Mouse (Mus musculus): ENCODE results near the gene Babam2. TPM values are rescaled to one million over a fixed set of nuclear protein-coding genes. Genes with fewer than 3 reads are reported as not detected.

Babam2 gene
- polyA plus RNA-seq, 1 experiment = 77.2 TPM

- no peak for TF ChIP-seq REST (IDR thresholded peaks at IDR 0.05; ENCODE audit: insufficient read depth, insufficient read length)
- no peak for TF ChIP-seq E2F4 (IDR thresholded peaks at IDR 0.05; ENCODE audit: insufficient read depth)
- no peak for TF ChIP-seq POLR2A (IDR thresholded peaks at IDR 0.05; ENCODE audit: insufficient read length, low read depth)
- no peak for TF ChIP-seq MAX (IDR thresholded peaks at IDR 0.05; ENCODE audit: low read depth)
- TF ChIP-seq CEBPB (IDR thresholded peaks at IDR 0.05; ENCODE audit: insufficient read depth, poor library complexity, severe bottlenecking) = no peak
- no peak for TF ChIP-seq POLR2AphosphoS2 (IDR thresholded peaks at IDR 0.05; ENCODE audit: insufficient read length, low read depth)
- no peak for TF ChIP-seq MYOD1 (IDR thresholded peaks at IDR 0.05; ENCODE audit: control insufficient read depth in 1 of 3, insufficient read length in 2 of 3, low read depth in 2 of 3)
- no peak for TF ChIP-seq MYOG (IDR thresholded peaks at IDR 0.05; ENCODE audit: control insufficient read depth in 1 of 3, insufficient read depth in 1 of 3, insufficient read length in 2 of 3, low read depth in 2 of 3)
- TF ChIP-seq USF1 (IDR thresholded peaks at IDR 0.05; ENCODE audit: low read depth) = no peak
- TF ChIP-seq TCF3 (IDR thresholded peaks at IDR 0.05; ENCODE audit: insufficient read length, low read depth) = no peak
- TF ChIP-seq TCF12 (IDR thresholded peaks at IDR 0.05; ENCODE audit: insufficient read depth, poor library complexity, severe bottlenecking) = no peak
- TF ChIP-seq SRF (IDR thresholded peaks at IDR 0.05; ENCODE audit: control insufficient read depth, insufficient read length, low read depth) = no peak
These were observed 376.6 kb downstream of the Babam2 start for GRCm38 (mm10) chr5:32074053-32074452.

GRCm38 (mm10) chr5:32077139-32077538, 379.7 kb downstream of the Babam2 start:
- no peaks in the 10 kb centered on the region for H3K79me2 ChIP-seq (ENCODE audit: control insufficient read depth, insufficient read depth)
- H3K27me3 ChIP-seq (ENCODE audit: control insufficient read depth, insufficient read depth, insufficient read length) = no peaks in the 10 kb centered on the region
- H3K36me3 ChIP-seq (ENCODE audit: control insufficient read depth, insufficient read depth) = no peaks in the 10 kb centered on the region
- no peak overlapping the region for H3ac ChIP-seq (ENCODE audit: control insufficient read depth, insufficient read length)
- no peak overlapping the region for H3K4me2 ChIP-seq (ENCODE audit: low read depth)
- no peak overlapping the region for H3K4me3 ChIP-seq
- TF ChIP-seq CEBPB (IDR thresholded peaks at IDR 0.05; ENCODE audit: insufficient read depth, poor library complexity, severe bottlenecking) (no peak), POLR2A (IDR thresholded peaks at IDR 0.05; ENCODE audit: insufficient read length, low read depth) (no peak), POLR2AphosphoS2 (IDR thresholded peaks at IDR 0.05; ENCODE audit: insufficient read length, low read depth) (no peak), TCF3 (IDR thresholded peaks at IDR 0.05; ENCODE audit: insufficient read length, low read depth) (no peak), MYOD1 (IDR thresholded peaks at IDR 0.05; ENCODE audit: control insufficient read depth in 1 of 3, insufficient read length in 2 of 3, low read depth in 2 of 3) (peak in 2 of 3 experiments; percentile 10 to 73), SRF (IDR thresholded peaks at IDR 0.05; ENCODE audit: control insufficient read depth, insufficient read length, low read depth) (no peak), REST (IDR thresholded peaks at IDR 0.05; ENCODE audit: insufficient read depth, insufficient read length) (no peak), USF1 (IDR thresholded peaks at IDR 0.05; ENCODE audit: low read depth) (no peak), MYOG (IDR thresholded peaks at IDR 0.05; ENCODE audit: control insufficient read depth in 1 of 3, insufficient read depth in 1 of 3, insufficient read length in 2 of 3, low read depth in 2 of 3) (peak in 1 of 3 experiments; percentile 21)

More at GRCm38 (mm10) chr5:32074053-32074452, 376.6 kb downstream of the Babam2 start:
- H3ac ChIP-seq (ENCODE audit: control insufficient read depth, insufficient read length) = no peak overlapping the region
- no peaks in the 10 kb centered on the region for H3K79me2 ChIP-seq (ENCODE audit: control insufficient read depth, insufficient read depth)
- H3K4me2 ChIP-seq (ENCODE audit: low read depth) = no peak overlapping the region
- no peaks in the 10 kb centered on the region for H3K36me3 ChIP-seq (ENCODE audit: control insufficient read depth, insufficient read depth)
- H3K27me3 ChIP-seq (ENCODE audit: control insufficient read depth, insufficient read depth, insufficient read length) = no peaks in the 10 kb centered on the region
- no peak overlapping the region for H3K4me3 ChIP-seq

GRCm38 (mm10) chr5:32078986-32079385, 381.5 kb downstream of the Babam2 start:
- H3K79me2 ChIP-seq (ENCODE audit: control insufficient read depth, insufficient read depth) = no peaks in the 10 kb centered on the region
- H3ac ChIP-seq (ENCODE audit: control insufficient read depth, insufficient read length) = no peak overlapping the region
- H3K27me3 ChIP-seq (ENCODE audit: control insufficient read depth, insufficient read depth, insufficient read length) = no peaks in the 10 kb centered on the region
- no peaks in the 10 kb centered on the region for H3K36me3 ChIP-seq (ENCODE audit: control insufficient read depth, insufficient read depth)
- TF ChIP-seq SRF (IDR thresholded peaks at IDR 0.05; ENCODE audit: control insufficient read depth, insufficient read length, low read depth) (no peak), MYOG (IDR thresholded peaks at IDR 0.05; ENCODE audit: control insufficient read depth in 1 of 3, insufficient read depth in 1 of 3, insufficient read length in 2 of 3, low read depth in 2 of 3) (no peak), REST (IDR thresholded peaks at IDR 0.05; ENCODE audit: insufficient read depth, insufficient read length) (no peak), E2F4 (IDR thresholded peaks at IDR 0.05; ENCODE audit: insufficient read depth) (no peak), TCF3 (IDR thresholded peaks at IDR 0.05; ENCODE audit: insufficient read length, low read depth) (no peak), CEBPB (IDR thresholded peaks at IDR 0.05; ENCODE audit: insufficient read depth, poor library complexity, severe bottlenecking) (no peak), USF1 (IDR thresholded peaks at IDR 0.05; ENCODE audit: low read depth) (no peak), POLR2A (IDR thresholded peaks at IDR 0.05; ENCODE audit: insufficient read length, low read depth) (no peak), POLR2AphosphoS2 (IDR thresholded peaks at IDR 0.05; ENCODE audit: insufficient read length, low read depth) (no peak), MAX (IDR thresholded peaks at IDR 0.05; ENCODE audit: low read depth) (no peak)
- H3K4me2 ChIP-seq (ENCODE audit: low read depth) = no peak overlapping the region
- H3K4me3 ChIP-seq = no peak overlapping the region

GRCm38 (mm10) chr5:32080490-32081219, 383.2 kb downstream of the Babam2 start:
- H3K36me3 ChIP-seq (ENCODE audit: control insufficient read depth, insufficient read depth) = no peaks in the 10 kb centered on the region
- TF ChIP-seq MYOD1 (IDR thresholded peaks at IDR 0.05; ENCODE audit: control insufficient read depth in 1 of 3, insufficient read length in 2 of 3, low read depth in 2 of 3) (peak; percentile 20 to 74 (median 34)), TCF12 (IDR thresholded peaks at IDR 0.05; ENCODE audit: insufficient read depth, poor library complexity, severe bottlenecking) (no peak), MYOG (IDR thresholded peaks at IDR 0.05; ENCODE audit: control insufficient read depth in 1 of 3, insufficient read depth in 1 of 3, insufficient read length in 2 of 3, low read depth in 2 of 3) (peak in 2 of 3 experiments; percentile 70 to 81)
- H3K4me2 ChIP-seq (ENCODE audit: low read depth) = peak overlapping the region; percentile 53
- no peak overlapping the region for H3ac ChIP-seq (ENCODE audit: control insufficient read depth, insufficient read length)
- no peak overlapping the region for H3K4me3 ChIP-seq
- H3K27me3 ChIP-seq (ENCODE audit: control insufficient read depth, insufficient read depth, insufficient read length) = no peaks in the 10 kb centered on the region
- no peaks in the 10 kb centered on the region for H3K79me2 ChIP-seq (ENCODE audit: control insufficient read depth, insufficient read depth)

- Histone ChIP-seq H3ac (ENCODE audit: control insufficient read depth, insufficient read length) (no peak overlapping the region), H3K27me3 (ENCODE audit: control insufficient read depth, insufficient read depth, insufficient read length) (no peaks in the 10 kb centered on the region), H3K4me2 (ENCODE audit: low read depth) (no peak overlapping the region), H3K4me3 (no peak overlapping the region), H3K36me3 (ENCODE audit: control insufficient read depth, insufficient read depth) (no peaks in the 10 kb centered on the region), H3K79me2 (ENCODE audit: control insufficient read depth, insufficient read depth) (no peaks in the 10 kb centered on the region)
- TF ChIP-seq POLR2A (IDR thresholded peaks at IDR 0.05; ENCODE audit: insufficient read length, low read depth) = no peak
- TF ChIP-seq USF1 (IDR thresholded peaks at IDR 0.05; ENCODE audit: low read depth) = no peak
These were observed 386.9 kb downstream of the Babam2 start for GRCm38 (mm10) chr5:32084401-32084804.
